Mouse (Mus musculus): ENCODE measurements around the gene Sugct.

GRCm38 (mm10) chr13:17695898-17696580 lies 686 bp upstream of the Sugct start:
- no peak for TF ChIP-seq MYOG (IDR thresholded peaks at IDR 0.05; ENCODE audit: control insufficient read depth, extremely low read depth, insufficient read length)
- TF ChIP-seq CTCF (IDR thresholded peaks at IDR 0.05; ENCODE audit: control insufficient read depth, insufficient read depth, insufficient read length) = no peak

Measured in C2C12 (cell line).